Mouse (Mus musculus) adrenal gland, postnatal 36 days (tissue): ENCODE results near the gene Bok. TPM values are rescaled to one million over a fixed set of nuclear protein-coding genes. Genes with fewer than 3 reads are reported as not detected.
"Not testable (repeated sequence)": the region's sequence is repeated elsewhere in the genome, so short reads cannot be mapped to it uniquely, and the experiment has no call there.

Experiments
- DNase-seq, 2 experiments: peaks; one replicate each; pipeline ENCODE4 v3.0.0; 2021; ENCODE audit warnings: mixed read lengths in 1 of 2
- long read RNA-seq, 2 experiments: library from polyadenylated mRNA; stranded (forward); transcript quantifications; one replicate each; pipeline ENCODE4 v2.0.0; 2021; ENCODE audit warnings: borderline sequencing depth in 2 of 2
- total RNA-seq, 2 experiments: library from RNA; stranded (reverse); gene quantifications; 2 replicates each; pipeline ENCODE4 v1.2.3; 2021

Gene Bok
- 10 to 100 TPM; 10.9 to 13.1 TPM for total RNA-seq
- long read RNA-seq, experiment 1, transcript Bok-201 (5 exons, 1,468 nt), result major isoform, 24 of 41 reads
- long read RNA-seq, experiment 1, partial matches to known transcripts, result 13 of 41 reads
- long read RNA-seq, experiment 1, other reads (novel, unspliced or antisense), result 4 of 41 reads
- long read RNA-seq, experiment 2, transcript Bok-201 (5 exons, 1,468 nt), result major isoform, 11 of 15 reads
- long read RNA-seq, experiment 2, partial matches to known transcripts, result 4 of 15 reads
- long read RNA-seq, experiment 2, other reads (novel, unspliced or antisense), result 0 of 15 reads

DNA sequence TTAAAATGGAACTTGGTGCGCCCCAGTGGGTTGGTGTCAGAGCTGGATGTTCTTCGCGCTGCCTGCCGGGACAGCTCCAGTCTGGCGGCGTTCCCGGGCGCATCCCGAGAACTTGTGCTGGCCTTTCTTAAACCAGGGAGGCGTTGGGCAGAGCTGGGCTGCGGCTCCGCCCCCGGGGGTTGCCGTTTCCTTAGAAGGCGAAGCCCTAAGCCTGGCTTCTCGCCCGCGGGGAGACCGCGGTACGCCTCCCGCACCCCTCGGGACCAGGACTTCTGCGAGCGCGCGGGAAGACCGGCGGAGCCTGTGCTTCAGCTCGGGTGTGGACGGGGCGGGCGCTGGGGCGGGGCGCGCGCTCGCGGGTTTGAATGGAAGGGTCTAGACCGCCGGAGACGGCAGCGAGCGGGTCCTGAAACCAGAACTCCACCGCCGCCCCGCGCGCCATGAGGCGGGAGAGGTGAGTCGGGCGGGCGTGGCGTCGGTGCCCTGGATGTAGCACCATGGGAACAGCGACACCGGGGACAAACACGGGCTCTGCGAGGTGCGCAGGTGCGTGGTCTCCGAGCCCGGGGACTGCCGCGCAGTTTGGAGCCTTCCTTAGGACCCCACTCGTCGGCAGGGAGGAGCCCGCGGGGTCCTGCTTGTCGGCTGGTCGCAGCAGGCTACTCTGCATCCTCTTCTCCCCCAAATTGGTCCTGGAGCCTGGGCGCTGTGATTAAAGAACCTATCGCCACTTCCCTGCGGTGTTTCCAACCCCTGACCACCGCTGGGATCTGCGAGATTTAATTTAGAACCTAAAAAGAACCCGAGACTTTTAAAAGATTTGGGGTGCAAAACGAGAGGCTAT lies at the start of gene Bok:
Gene Bok (plus strand): TSS at position 260 of the 844 bp plus-strand sequence.
- DNase-seq, result peak; percentile 87 to 93

DNA sequence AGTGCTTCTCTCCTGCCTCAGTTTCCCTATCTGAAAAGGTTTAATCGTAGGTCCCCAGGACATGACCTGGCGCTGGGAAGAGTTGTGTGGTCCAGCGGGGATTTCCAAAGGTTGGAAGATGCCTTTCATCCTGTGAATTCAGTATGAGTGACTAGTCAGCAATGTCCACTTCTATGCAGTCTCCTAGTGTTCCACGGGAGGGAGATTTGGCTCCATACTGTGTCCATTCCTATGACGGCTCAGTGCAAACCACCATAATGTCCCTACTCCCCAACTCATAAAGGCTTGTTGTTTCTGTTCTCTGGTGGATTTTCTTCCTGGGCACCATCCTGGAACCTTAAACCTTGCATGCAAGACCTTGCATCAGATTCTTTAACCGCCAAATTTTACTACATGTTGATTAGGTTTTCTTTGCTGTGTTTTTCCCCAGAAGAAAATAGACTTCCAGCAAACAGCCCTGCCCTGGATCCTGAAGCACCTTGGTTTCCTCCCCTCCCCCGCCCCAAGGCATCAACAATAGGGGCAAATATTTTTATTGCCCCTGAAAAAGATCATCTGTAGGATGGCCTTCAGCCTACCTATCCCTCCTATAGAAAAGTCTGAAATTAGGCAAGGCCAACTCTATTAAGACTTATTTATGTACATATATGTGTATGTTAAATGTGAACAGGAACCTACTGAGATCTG lies 49.1 kb upstream of the Bok start:
- no peak for DNase-seq

GRCm38 (mm10) chr1:93641978-93642377 lies 43.5 kb upstream of the Bok start:
- no peak for DNase-seq

DNA sequence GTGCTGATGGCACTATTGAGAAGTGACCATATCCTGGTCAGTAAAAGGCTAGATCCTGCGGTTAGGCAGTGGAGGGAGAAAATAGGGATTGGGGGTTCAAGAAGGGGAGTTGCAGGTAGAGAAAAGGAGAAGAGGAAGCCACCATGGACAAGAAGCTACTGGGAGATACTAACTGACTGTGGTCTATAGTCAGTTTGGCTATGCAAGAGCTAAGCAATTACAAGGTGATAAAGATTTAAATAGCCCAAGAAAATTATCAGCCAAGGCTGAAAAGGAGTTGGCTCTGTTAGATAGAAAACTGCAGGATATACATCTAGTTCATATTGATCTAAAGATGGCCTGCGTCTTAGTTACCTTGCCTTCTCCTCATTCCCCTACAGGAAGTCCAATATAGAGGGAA lies 42.8 kb upstream of the Bok start:
- DNase-seq, result no peak

DNA sequence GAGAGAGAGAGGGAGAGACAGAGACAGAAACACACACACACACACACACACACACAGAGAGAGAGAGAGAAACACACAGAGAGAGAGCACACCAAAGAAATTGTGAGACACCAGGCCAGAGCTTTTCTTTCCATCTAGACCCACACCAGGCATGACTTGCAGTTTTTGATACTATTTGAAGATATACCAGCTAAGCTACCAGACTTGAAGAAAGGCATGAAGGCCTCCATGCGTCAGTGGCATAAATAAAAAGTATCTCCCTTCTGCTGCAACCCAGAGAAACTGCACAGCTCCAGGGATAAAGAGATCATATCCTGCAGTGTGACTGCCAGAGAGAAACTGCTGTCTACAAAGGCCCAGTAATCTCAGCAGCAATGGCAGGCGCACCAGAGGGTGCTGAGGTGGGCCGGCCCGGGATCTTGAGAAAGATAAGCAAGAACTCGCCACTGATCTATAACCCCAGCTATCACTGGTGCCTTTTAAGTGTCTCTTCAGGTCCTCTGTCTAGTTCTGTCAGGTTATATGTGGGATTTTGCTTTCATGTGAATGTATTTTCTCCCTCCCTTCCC lies 35.8 kb upstream of the Bok start:
- DNase-seq, result no peak

- no peak for DNase-seq
These were observed 31.2 kb upstream of the Bok start for GRCm38 (mm10) chr1:93654275-93654674.

DNA sequence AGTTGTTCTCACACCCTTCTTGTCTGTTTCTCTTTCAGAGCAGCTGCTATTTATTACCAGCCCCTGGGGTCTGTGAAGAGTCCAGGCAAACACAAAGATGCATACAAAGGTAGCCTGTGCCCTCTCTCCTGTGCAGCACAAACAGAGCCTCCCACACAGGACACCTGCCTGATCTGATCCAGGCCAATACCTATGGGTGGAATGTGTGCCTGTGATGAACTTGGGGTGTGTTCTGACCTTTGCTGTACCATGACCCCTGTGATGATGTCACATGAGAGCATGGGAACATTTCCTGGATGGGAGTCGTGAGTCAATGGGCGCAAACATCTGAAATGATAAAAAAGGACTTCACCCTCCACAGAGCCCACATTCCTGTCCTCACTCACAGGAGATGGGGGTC lies 30.7 kb upstream of the Bok start:
- DNase-seq, result no peak

- DNase-seq, result no peak
These were observed 29.0 kb upstream of the Bok start for GRCm38 (mm10) chr1:93656325-93657024.

GRCm38 (mm10) chr1:93657025-93657360 lies 28.5 kb upstream of the Bok start:
- no peak for DNase-seq

- not testable (repeated sequence) for DNase-seq
These were observed 26.9 kb upstream of the Bok start, which contains the start of gene Stk25 for GRCm38 (mm10) chr1:93658559-93658958. Gene Stk25, minus strand, starts transcription at chr1:93658659.

- DNase-seq, result peak; percentile 72 to 75
These were observed 17.6 kb upstream of the Bok start for GRCm38 (mm10) chr1:93667760-93668400.

DNA sequence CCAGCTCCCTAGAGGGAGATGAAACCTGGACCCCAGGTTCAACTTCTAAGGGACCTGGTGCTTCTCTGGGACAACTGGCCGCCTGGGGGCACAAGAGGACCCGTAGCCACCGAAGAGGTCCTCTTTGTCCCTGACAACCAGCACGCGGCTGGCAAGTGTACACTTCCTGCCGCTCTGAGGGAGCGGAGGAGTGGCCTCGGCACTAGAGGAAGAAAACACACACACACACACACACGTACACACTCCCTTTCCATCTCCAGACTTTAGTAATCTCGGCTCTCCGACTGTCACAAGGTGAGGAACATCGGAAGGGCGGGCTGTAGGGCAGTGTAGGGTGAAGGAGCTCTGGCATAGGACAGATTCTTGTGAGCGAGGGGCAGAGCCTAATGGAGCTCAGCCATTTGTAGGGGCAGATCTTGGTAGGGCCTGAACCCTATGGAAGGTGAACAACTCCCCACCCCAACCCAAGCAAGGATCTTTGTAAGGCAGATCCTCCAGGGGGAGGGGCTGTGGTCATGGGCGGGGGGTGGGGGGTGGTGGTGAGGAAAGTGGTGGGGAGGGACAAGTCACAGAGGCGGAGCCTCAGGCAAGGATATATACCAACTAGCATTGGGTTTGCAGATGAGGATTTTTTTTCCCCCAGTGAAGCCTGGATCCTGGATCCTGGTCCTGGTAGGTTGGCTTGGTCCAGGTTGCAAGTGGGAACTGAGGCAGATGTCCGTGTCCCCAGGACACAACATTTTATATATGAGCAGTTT lies 16.5 kb upstream of the Bok start:
- DNase-seq, result peak; percentile 85 to 92

DNA sequence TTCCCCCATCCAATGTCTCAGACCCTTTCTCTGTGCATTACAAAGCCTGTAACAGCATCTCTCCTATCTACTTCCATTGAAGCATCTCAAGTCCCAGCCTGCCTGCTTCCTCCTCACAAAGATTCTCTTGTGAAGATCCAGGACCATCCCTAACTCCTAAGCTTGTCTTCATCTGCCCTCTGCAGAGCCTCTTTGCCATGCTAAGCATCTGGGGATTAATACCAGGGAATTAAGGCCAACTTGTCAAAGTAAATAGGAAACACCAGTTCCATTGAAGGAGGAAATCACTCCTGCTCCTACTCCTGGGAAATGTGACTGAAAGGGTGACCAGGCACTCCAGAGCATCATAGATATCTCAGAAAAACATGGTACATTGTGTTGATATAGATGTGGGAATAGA lies 15.5 kb upstream of the Bok start:
- DNase-seq, result no peak

DNA sequence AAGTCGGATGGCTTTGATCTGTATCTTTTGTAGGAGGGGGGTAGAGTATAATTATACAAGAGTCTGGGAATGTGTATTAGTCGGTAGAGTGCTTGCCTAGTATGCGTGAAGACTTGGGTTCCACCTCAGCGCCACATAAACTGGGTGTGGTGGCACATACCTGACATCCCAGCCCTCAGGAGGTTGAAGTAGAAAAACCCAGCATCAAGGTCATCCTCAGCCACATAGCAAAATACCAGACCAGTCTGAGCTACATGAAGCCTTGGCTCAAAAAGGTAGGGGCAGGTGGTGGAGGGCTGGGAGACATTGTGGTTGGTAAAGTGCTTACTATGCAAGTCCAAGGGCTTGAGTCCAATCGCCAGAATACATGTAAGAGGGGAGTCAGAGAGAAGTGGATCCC lies 12.8 kb upstream of the Bok start:
- DNase-seq, result no peak

GRCm38 (mm10) chr1:93678386-93678785 lies 7.1 kb upstream of the Bok start:
- DNase-seq, result peak; percentile 66 to 72

DNA sequence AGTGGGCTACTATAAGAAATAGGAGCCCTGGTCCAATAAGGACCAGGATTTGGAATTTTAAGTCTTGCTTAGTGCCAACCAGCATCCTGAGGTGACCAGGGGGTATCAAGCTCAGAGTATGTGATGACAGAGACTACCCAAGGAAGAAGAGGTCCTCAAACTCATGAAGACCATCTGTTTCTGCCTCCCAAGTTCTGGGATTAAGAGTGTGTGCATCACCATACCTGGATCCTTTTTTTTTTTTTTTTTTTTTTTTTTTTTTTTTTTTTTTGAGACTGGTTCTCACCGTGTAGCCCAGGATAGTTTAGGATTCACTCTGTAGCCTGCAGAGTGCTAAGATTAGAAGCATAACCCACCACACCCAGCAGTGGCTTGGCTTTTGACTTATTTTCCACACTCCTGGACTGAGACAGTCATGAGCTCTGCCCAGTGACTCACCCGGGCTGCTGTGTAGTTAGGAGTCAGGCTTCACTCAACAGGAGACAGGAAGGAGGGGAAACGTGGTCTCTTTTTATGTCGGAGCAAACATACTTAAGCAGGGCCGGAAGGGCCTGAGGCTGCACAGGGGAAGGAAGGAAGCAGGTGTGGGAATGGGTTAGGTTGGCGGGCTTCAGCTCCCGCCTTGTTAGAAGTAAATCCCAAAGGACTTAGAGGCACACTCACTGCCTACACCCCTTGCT lies 5.4 kb upstream of the Bok start:
- DNase-seq, result peak; percentile 31 to 67

DNA sequence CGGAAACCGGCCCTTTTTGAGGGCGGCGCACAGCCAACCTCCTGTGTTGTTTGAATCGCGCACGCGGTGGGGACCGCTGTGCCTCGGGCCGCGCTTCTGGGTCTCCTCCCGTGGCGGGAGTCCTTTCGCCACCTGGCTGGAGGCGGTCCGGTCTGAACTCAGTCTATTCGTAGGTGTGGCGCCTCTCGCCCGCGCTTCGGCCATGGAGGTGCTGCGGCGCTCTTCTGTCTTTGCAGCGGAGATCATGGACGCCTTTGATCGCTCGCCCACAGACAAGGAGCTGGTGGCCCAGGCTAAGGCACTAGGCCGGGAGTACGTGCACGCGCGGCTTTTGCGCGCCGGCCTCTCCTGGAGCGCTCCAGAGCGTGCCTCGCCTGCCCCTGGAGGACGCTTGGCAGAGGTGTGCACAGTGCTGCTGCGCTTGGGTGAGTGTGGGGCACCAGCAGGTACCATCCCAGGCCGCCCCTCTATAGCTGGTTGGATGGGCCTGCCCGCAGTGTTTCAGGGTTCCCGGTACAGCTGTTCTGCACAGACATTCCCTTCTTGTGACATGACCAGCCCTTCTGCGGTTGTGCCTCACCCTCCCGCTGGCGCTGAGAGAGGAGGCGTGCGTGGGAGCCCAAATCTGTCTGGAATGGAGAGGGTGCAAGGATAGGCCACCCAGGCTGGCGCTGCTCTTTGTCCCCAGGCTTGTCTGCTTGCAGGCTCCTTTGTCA lies 943 bp downstream of the Bok start:
- DNase-seq, result peak; percentile 69 to 77

GRCm38 (mm10) chr1:93686961-93687320 lies 1.5 kb downstream of the Bok start:
- no peak for DNase-seq

GRCm38 (mm10) chr1:93688154-93688553 lies 2.7 kb downstream of the Bok start:
- DNase-seq, result peak; percentile 27 to 39
